Mouse (Mus musculus) heart, postnatal 10 days (tissue): Measurements from ENCODE around the gene Slc7a4. TPM values are rescaled to one million over a fixed set of nuclear protein-coding genes. Genes with fewer than 3 reads are reported as not detected.
"Not testable (repeated sequence)": the region's sequence is repeated elsewhere in the genome, so short reads cannot be mapped to it uniquely, and the experiment has no call there.

ENCODE experiments used
- DNase-seq, 2 experiments: peaks; one replicate each; pipeline ENCODE4 v3.0.0; 2021
- intact Hi-C: fragments of 180-260 bp; cut with DNase I; formaldehyde crosslinking; loops from one replicate; pipeline ENCODE4 v1.15.1; 2025
- total RNA-seq, 2 experiments: library from RNA; stranded (reverse); gene quantifications; 2 replicates each; pipeline ENCODE4 v1.2.3; 2021

Gene Slc7a4
- total RNA-seq, 2 experiments from 2014 or later = 2.4 to 3.9 TPM

- intact Hi-C loops = no loop called here
- no peak for DNase-seq
These were observed 18.8 kb downstream of the Slc7a4 start for GRCm38 (mm10) chr16:17564221-17564620.

GRCm38 (mm10) chr16:17563580-17563979, 19.4 kb downstream of the Slc7a4 start:
- intact Hi-C loops = no loop called here
- no peak for DNase-seq

GRCm38 (mm10) chr16:17561751-17562208, 21.2 kb downstream of the Slc7a4 start, which contains the start of gene P2rx6:
Gene P2rx6 (plus strand): TSS chr16:17561885.
- intact Hi-C loops = no loop called here
- DNase-seq = peak; percentile 76 to 82

- peak; percentile 73 to 81 for DNase-seq
- intact Hi-C loops = no loop called here
These were observed 21.8 kb downstream of the Slc7a4 start, which contains the start of gene Lrrc74b for GRCm38 (mm10) chr16:17561128-17561750. Gene Lrrc74b (minus strand): TSS chr16:17561247.

GRCm38 (mm10) chr16:17559396-17560027, 23.5 kb downstream of the Slc7a4 start:
- intact Hi-C loops = loop anchor here (2.0 kb wide), 1 partner anchor 57 kb away; no protein-coding TSS in a partner anchor

GRCm38 (mm10) chr16:17558811-17559210, 24.2 kb downstream of the Slc7a4 start:
- intact Hi-C loops = loop anchor here (2.0 kb wide), 1 partner anchor 58 kb away; no protein-coding TSS in a partner anchor
- no peak for DNase-seq

More at GRCm38 (mm10) chr16:17559396-17560027, 23.5 kb downstream of the Slc7a4 start:
- DNase-seq = no peak

- intact Hi-C loops = loop anchor here (2.0 kb wide), 2 partner anchors 59 to 169 kb away; no protein-coding TSS in a partner anchor
- peak; percentile 78 to 85 for DNase-seq
These were observed 25.0 kb downstream of the Slc7a4 start for GRCm38 (mm10) chr16:17557947-17558480.

GRCm38 (mm10) chr16:17556907-17557306, 26.1 kb downstream of the Slc7a4 start:
- no peak for DNase-seq
- intact Hi-C loops = loop anchor here (2.0 kb wide), 1 partner anchor 170 kb away; no protein-coding TSS in a partner anchor

- intact Hi-C loops = loop anchor here (2.0 kb wide), 1 partner anchor 171 kb away; no protein-coding TSS in a partner anchor
- DNase-seq = no peak
These were observed 26.8 kb downstream of the Slc7a4 start for GRCm38 (mm10) chr16:17556180-17556579.

GRCm38 (mm10) chr16:17554702-17555101, 28.3 kb downstream of the Slc7a4 start:
- intact Hi-C loops, DNase-seq: not testable (repeated sequence)

- DNase-seq = peak; percentile 22 to 36
These were observed 28.9 kb downstream of the Slc7a4 start for GRCm38 (mm10) chr16:17553910-17554685.

GRCm38 (mm10) chr16:17552837-17553236, 30.2 kb downstream of the Slc7a4 start:
- intact Hi-C loops = no loop called here
- DNase-seq = no peak

More at GRCm38 (mm10) chr16:17553910-17554685, 28.9 kb downstream of the Slc7a4 start:
- intact Hi-C loops = no loop called here

GRCm38 (mm10) chr16:17542632-17543031, 40.4 kb downstream of the Slc7a4 start:
- intact Hi-C loops = no loop called here
- no peak for DNase-seq

- intact Hi-C loops = no loop called here
- DNase-seq = no peak
These were observed 46.4 kb downstream of the Slc7a4 start for GRCm38 (mm10) chr16:17536584-17536983.

GRCm38 (mm10) chr16:17532676-17533329, 50.2 kb downstream of the Slc7a4 start:
- no peak for DNase-seq
- intact Hi-C loops = loop anchor here (5.0 kb wide), 1 partner anchor 81 kb away; the partner anchor contains the start of gene Crkl

GRCm38 (mm10) chr16:17532271-17532670, 50.7 kb downstream of the Slc7a4 start:
- intact Hi-C loops = loop anchor here (5.0 kb wide), 1 partner anchor 80 kb away; the partner anchor contains the start of gene Crkl
- DNase-seq = peak in 1 of 2 experiments; percentile 35

- DNase-seq = peak; percentile 96 to 98
- intact Hi-C loops = loop anchor here (2.0 to 5.0 kb wide), 3 partner anchors 22 to 126 kb away; partner anchors contain the start of genes Crkl, Lztr1 and Snap29
These were observed 52.2 kb downstream of the Slc7a4 start, which contains the start of gene Thap7 for GRCm38 (mm10) chr16:17530640-17531288. Gene Thap7 (minus strand): TSS chr16:17531136.

- intact Hi-C loops = loop anchor here (2.0 to 5.0 kb wide), 3 partner anchors 21 to 125 kb away; partner anchors contain the start of genes Crkl, Lztr1 and Snap29
- DNase-seq = no peak
These were observed 52.9 kb downstream of the Slc7a4 start for GRCm38 (mm10) chr16:17529981-17530586.
